Mouse (Mus musculus): ENCODE measurements around the gene Dvl2. TPM values are rescaled to one million over a fixed set of nuclear protein-coding genes. Genes with fewer than 3 reads are reported as not detected.
"Not testable (repeated sequence)": the region's sequence is repeated elsewhere in the genome, so short reads cannot be mapped to it uniquely, and the experiment has no call there.

The Dvl2 gene
- total RNA-seq (2014; fragmentation: Nextera tagmentation) (32.7 and 39.8 TPM in 2 replicates), total RNA-seq (2017) (44.8 and 49.6 TPM in 2 replicates), polyA plus RNA-seq (2012) (66.5 and 71.8 TPM in 2 replicates)

- ATAC-seq (ENCODE audit: extremely low read depth, insufficient number of reproducible peaks, low FRiP score, poor library complexity, severe bottlenecking), result peak; percentile 29
- DNase-seq (ENCODE audit: low spot score), result peak; percentile 83
- no peaks in the 10 kb centered on the region for H3K27me3 ChIP-seq (ENCODE audit: insufficient read depth, low read length)
- TF ChIP-seq GATA2 (IDR thresholded peaks at IDR 0.05; ENCODE audit: borderline replicate concordance, low read depth, low read length) (peak; percentile 38; the same call in 1 of the 2 replicates), TAL1 (conservative IDR thresholded peaks at IDR 0.05; ENCODE audit: low read depth, low read length) (no peak)
- no peaks in the 10 kb centered on the region for H3K9me3 ChIP-seq (replicated peaks)
- peak within 1 kb of the TSS; percentile 91 for H3K4me3 ChIP-seq (ENCODE audit: low read depth, low read length)
- H3K4me1 ChIP-seq (ENCODE audit: insufficient read depth, low read depth, low read length), result peaks cover 72% of the 10 kb centered on the region
- H3K36me3 ChIP-seq (replicated peaks), result peaks cover 67% of the 10 kb centered on the region
These were observed at the start of gene Dvl2 for GRCm38 (mm10) chr11:70000396-70000898. TSS of gene Dvl2 (plus strand) at chr11:70000595.

DNA sequence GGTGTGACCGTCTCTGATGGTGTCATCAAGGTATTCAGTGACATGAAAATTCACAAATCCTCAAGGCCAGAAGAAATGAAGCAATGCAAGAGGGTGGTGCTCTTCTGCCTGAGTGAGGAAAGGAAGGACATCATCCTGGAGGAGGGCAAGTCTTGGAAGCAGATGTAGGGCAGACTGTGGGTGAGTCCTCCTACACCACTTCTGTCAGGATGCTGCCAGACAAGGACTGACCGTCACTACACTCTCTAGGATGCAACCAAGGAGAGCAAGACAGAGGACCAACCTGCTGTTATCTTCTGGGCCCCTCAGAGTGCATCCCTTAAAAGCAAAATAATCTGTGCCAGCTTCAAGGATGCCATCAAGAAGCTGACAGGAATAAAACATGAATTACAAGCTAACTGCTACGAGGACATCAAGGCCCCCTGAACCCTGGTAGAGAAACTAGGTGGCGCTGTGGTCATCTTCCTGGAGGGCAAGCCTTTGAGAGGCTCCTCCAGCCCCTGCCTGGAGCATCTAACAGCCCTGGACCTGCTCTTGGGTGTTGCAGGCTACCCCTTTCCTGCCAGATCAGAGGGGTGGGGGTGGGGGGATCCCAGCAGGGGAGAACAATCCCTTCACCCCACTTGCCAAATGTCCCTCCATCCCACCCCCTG, 49.5 kb upstream of the Dvl2 start:
- no peak for TF ChIP-seq POLR2AphosphoS5 (IDR thresholded peaks at IDR 0.05; ENCODE audit: insufficient replicate concordance, low read depth, low read length)
- no peak for TF ChIP-seq GATA2 (IDR thresholded peaks at IDR 0.05; ENCODE audit: borderline replicate concordance, low read depth, low read length)
- TF ChIP-seq TAL1 (conservative IDR thresholded peaks at IDR 0.05; ENCODE audit: low read depth, low read length), result no peak
- no peak for TF ChIP-seq CTCF (IDR thresholded peaks at IDR 0.05; ENCODE audit: low read depth, low read length)
- no peak for TF ChIP-seq GATA1 (IDR thresholded peaks at IDR 0.05; ENCODE audit: borderline replicate concordance, low read length)
- peaks cover 44% of the 10 kb centered on the region for H3K27me3 ChIP-seq (ENCODE audit: insufficient read depth, low read length)

GRCm38 (mm10) chr11:69952274-69952673, 48.1 kb upstream of the Dvl2 start:
- ATAC-seq (ENCODE audit: extremely low read depth, insufficient number of reproducible peaks, low FRiP score, poor library complexity, severe bottlenecking) (no peak), DNase-seq (ENCODE audit: low spot score) (no peak)
- H3K4me3 ChIP-seq (ENCODE audit: low read depth, low read length), result no peak overlapping the region
- peaks cover 44% of the 10 kb centered on the region for H3K27me3 ChIP-seq (ENCODE audit: insufficient read depth, low read length)
- TF ChIP-seq GATA2 (IDR thresholded peaks at IDR 0.05; ENCODE audit: borderline replicate concordance, low read depth, low read length) (no peak), CTCF (IDR thresholded peaks at IDR 0.05; ENCODE audit: low read depth, low read length) (no peak), POLR2AphosphoS5 (IDR thresholded peaks at IDR 0.05; ENCODE audit: insufficient replicate concordance, low read depth, low read length) (no peak), TAL1 (conservative IDR thresholded peaks at IDR 0.05; ENCODE audit: low read depth, low read length) (no peak)
- no peaks in the 10 kb centered on the region for H3K36me3 ChIP-seq (replicated peaks)
- no peaks in the 10 kb centered on the region for H3K9me3 ChIP-seq (replicated peaks)
- H3K4me1 ChIP-seq (ENCODE audit: insufficient read depth, low read depth, low read length), result peaks cover 32% of the 10 kb centered on the region

More for the DNA sequence above, 49.5 kb upstream of the Dvl2 start:
- DNase-seq (ENCODE audit: low spot score) (no peak), ATAC-seq (ENCODE audit: extremely low read depth, insufficient number of reproducible peaks, low FRiP score, poor library complexity, severe bottlenecking) (no peak)
- peaks cover 44% of the 10 kb centered on the region for H3K4me1 ChIP-seq (ENCODE audit: insufficient read depth, low read depth, low read length)
- H3K36me3 ChIP-seq (replicated peaks), result no peaks in the 10 kb centered on the region
- H3K4me3 ChIP-seq (ENCODE audit: low read depth, low read length), result no peak overlapping the region
- no peaks in the 10 kb centered on the region for H3K9me3 ChIP-seq (replicated peaks)

- Histone ChIP-seq H3K9me3 (replicated peaks) (no peaks in the 10 kb centered on the region), H3K36me3 (replicated peaks) (no peaks in the 10 kb centered on the region), H3K27me3 (ENCODE audit: insufficient read depth, low read length) (peaks cover 51% of the 10 kb centered on the region), H3K4me1 (ENCODE audit: insufficient read depth, low read depth, low read length) (peaks cover 20% of the 10 kb centered on the region), H3K4me3 (ENCODE audit: low read depth, low read length) (no peak overlapping the region)
- DNase-seq (ENCODE audit: low spot score) (no peak), ATAC-seq (ENCODE audit: extremely low read depth, insufficient number of reproducible peaks, low FRiP score, poor library complexity, severe bottlenecking) (no peak)
- TF ChIP-seq GATA2 (IDR thresholded peaks at IDR 0.05; ENCODE audit: borderline replicate concordance, low read depth, low read length), result no peak
- TF ChIP-seq GATA1 (IDR thresholded peaks at IDR 0.05; ENCODE audit: borderline replicate concordance, low read length), result no peak
- no peak for TF ChIP-seq CTCF (IDR thresholded peaks at IDR 0.05; ENCODE audit: low read depth, low read length)
- no peak for TF ChIP-seq POLR2AphosphoS5 (IDR thresholded peaks at IDR 0.05; ENCODE audit: insufficient replicate concordance, low read depth, low read length)
- no peak for TF ChIP-seq TAL1 (conservative IDR thresholded peaks at IDR 0.05; ENCODE audit: low read depth, low read length)
These were observed 47.0 kb upstream of the Dvl2 start for GRCm38 (mm10) chr11:69953267-69953915.

DNA sequence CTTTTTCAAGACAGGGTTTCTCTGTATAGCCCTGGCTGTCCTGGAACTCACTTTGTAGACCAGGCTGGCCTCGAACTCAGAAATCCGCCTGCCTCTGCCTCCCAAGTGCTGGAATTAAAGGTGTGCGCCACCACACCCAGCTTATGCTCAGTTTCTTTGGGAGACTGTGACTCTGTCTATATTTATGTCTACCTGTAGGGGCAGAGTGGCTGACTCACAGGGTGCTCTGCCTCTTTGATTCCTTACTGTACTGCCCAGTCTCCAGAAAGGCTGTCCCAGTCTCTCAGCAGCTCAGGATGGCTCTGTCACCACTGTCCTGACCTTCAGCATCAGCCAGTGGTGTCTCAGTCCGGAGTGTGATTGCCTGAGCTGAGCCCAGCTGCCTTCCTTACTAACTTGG, 44.8 kb upstream of the Dvl2 start:
- not testable (repeated sequence) for H3K36me3 ChIP-seq (replicated peaks); ATAC-seq (ENCODE audit: extremely low read depth, insufficient number of reproducible peaks, low FRiP score, poor library complexity, severe bottlenecking); DNase-seq (ENCODE audit: low spot score); H3K9me3 ChIP-seq (replicated peaks); H3K4me3 ChIP-seq (ENCODE audit: low read depth, low read length)
- Histone ChIP-seq H3K4me1 (ENCODE audit: insufficient read depth, low read depth, low read length) (peaks cover 10% of the 10 kb centered on the region), H3K27me3 (ENCODE audit: insufficient read depth, low read length) (peaks cover 56% of the 10 kb centered on the region)

GRCm38 (mm10) chr11:69956218-69956617, 44.2 kb upstream of the Dvl2 start:
- no peaks in the 10 kb centered on the region for H3K36me3 ChIP-seq (replicated peaks)
- TF ChIP-seq TAL1 (conservative IDR thresholded peaks at IDR 0.05; ENCODE audit: low read depth, low read length), result no peak
- no peak for DNase-seq (ENCODE audit: low spot score)
- no peaks in the 10 kb centered on the region for H3K9me3 ChIP-seq (replicated peaks)
- no peak overlapping the region for H3K4me3 ChIP-seq (ENCODE audit: low read depth, low read length)
- ATAC-seq (ENCODE audit: extremely low read depth, insufficient number of reproducible peaks, low FRiP score, poor library complexity, severe bottlenecking), result no peak
- H3K4me1 ChIP-seq (ENCODE audit: insufficient read depth, low read depth, low read length), result peaks cover 15% of the 10 kb centered on the region
- H3K27me3 ChIP-seq (ENCODE audit: insufficient read depth, low read length), result peaks cover 51% of the 10 kb centered on the region

All from G1E (cell line).